In genomic region chr3:38050366-38050765, GRCm38 (mm10) we compare ENCODE assay signal across 18 mouse cellular contexts.
DNase-seq lines count a peak whose midpoint lies in the region; ATAC-seq and TF ChIP-seq lines count a peak whose summit lies in the region.
"Had no signal": no experiment of that assay in that cellular context is flagged by ENCODE, and none has a peak within 500 bp of the region (broad histone marks: within the 10 kb centered on the region; RNA-seq: fewer than 3 reads in every experiment).

No protein-coding gene starts in this region.

- peak; percentile 19 for DNase-seq in hindbrain, postnatal 0 days (ENCODE audit: low spot score)
- peak; percentile 42 to 46 for DNase-seq in kidney, postnatal 4 days
- DNase-seq in kidney, adult 18-20 months, result no peak
- peak; percentile 10 for DNase-seq in retina, postnatal 1 day
- DNase-seq in retina, embryonic 14.5 days (ENCODE audit: low spot score), result no peak
- no peak for DNase-seq in layer of hippocampus, postnatal 14 days (ENCODE audit: low spot score in 2 of 2)
- DNase-seq: cerebellum, adult 18-20 months; cerebellum, postnatal 36 days; layer of hippocampus, postnatal 36 days; thymus, adult 2 months had no signal

- no peak overlapping the region for H3K9ac ChIP-seq in hindbrain, postnatal 0 days (replicated peaks; ENCODE audit: low read length)
- H3K9ac ChIP-seq in hindbrain, embryonic 13.5 days, result no peak overlapping the region
- no peak overlapping the region for H3K9ac ChIP-seq in stomach, embryonic 16.5 days (ENCODE audit: low read length)
- H3K9ac ChIP-seq: forebrain, embryonic 12.5 days; limb, embryonic 15.5 days; liver, embryonic 15.5 days; neural tube, embryonic 13.5 days had no signal

- H3K9me3 ChIP-seq in hindbrain, postnatal 0 days (ENCODE audit: low read length), result no peaks in the 10 kb centered on the region
- no peaks in the 10 kb centered on the region for H3K9me3 ChIP-seq in hindbrain, embryonic 13.5 days
- no peaks in the 10 kb centered on the region for H3K9me3 ChIP-seq in stomach, embryonic 16.5 days (replicated peaks; ENCODE audit: control insufficient read depth, low read length)
- H3K9me3 ChIP-seq: forebrain, embryonic 12.5 days; limb, embryonic 15.5 days; liver, embryonic 15.5 days; neural tube, embryonic 13.5 days had no signal

- H3K27me3 ChIP-seq in hindbrain, postnatal 0 days (ENCODE audit: insufficient read depth, low read length), result no peaks in the 10 kb centered on the region
- H3K27me3 ChIP-seq in hindbrain, embryonic 13.5 days, result no peaks in the 10 kb centered on the region
- no peaks in the 10 kb centered on the region for H3K27me3 ChIP-seq in stomach, embryonic 16.5 days (ENCODE audit: control insufficient read depth, insufficient read depth, low read length)
- H3K27me3 ChIP-seq: forebrain, embryonic 12.5 days; limb, embryonic 15.5 days; liver, embryonic 15.5 days; neural tube, embryonic 13.5 days had no signal

- WGBS in hindbrain, postnatal 0 days, result 51% methylated on average over 1 of the region's 1 CpGs
- 47% methylated on average over 1 of the region's 1 CpGs for WGBS in hindbrain, embryonic 13.5 days
- 33% methylated on average over 1 of the region's 1 CpGs for WGBS in stomach, embryonic 16.5 days

- no peak for TF ChIP-seq CTCF in hindbrain, postnatal 0 days (IDR thresholded peaks at IDR 0.05; ENCODE audit: low read depth)

- no peaks in the 10 kb centered on the region for H3K4me1 ChIP-seq in hindbrain, postnatal 0 days (ENCODE audit: insufficient read depth, low read length)
- peaks cover 4% of the 10 kb centered on the region for H3K4me1 ChIP-seq in hindbrain, embryonic 13.5 days (replicated peaks)
- H3K4me1 ChIP-seq in stomach, embryonic 16.5 days (ENCODE audit: control insufficient read depth, insufficient read depth, low read length), result peaks cover 22% of the 10 kb centered on the region
- H3K4me1 ChIP-seq: forebrain, embryonic 12.5 days; liver, embryonic 15.5 days had no signal

- H3K36me3 ChIP-seq in hindbrain, postnatal 0 days (ENCODE audit: insufficient read depth, low read length), result no peaks in the 10 kb centered on the region
- no peaks in the 10 kb centered on the region for H3K36me3 ChIP-seq in hindbrain, embryonic 13.5 days
- H3K36me3 ChIP-seq in stomach, embryonic 16.5 days (ENCODE audit: control insufficient read depth, insufficient read depth, low read length), result no peaks in the 10 kb centered on the region
- H3K36me3 ChIP-seq: forebrain, embryonic 12.5 days; limb, embryonic 15.5 days; liver, embryonic 15.5 days; neural tube, embryonic 13.5 days had no signal

- no peak overlapping the region for H3K4me3 ChIP-seq in hindbrain, postnatal 0 days (ENCODE audit: low read length)
- no peak overlapping the region for H3K4me3 ChIP-seq in hindbrain, embryonic 13.5 days
- no peak overlapping the region for H3K4me3 ChIP-seq in stomach, embryonic 16.5 days (replicated peaks; ENCODE audit: low read length)
- H3K4me3 ChIP-seq: forebrain, embryonic 12.5 days; limb, embryonic 15.5 days; liver, embryonic 15.5 days; neural tube, embryonic 13.5 days had no signal

- no peak overlapping the region for H3K4me2 ChIP-seq in hindbrain, postnatal 0 days (ENCODE audit: low read depth, low read length)
- H3K4me2 ChIP-seq in hindbrain, embryonic 13.5 days, result no peak overlapping the region
- no peak overlapping the region for H3K4me2 ChIP-seq in stomach, embryonic 16.5 days (ENCODE audit: low read depth, low read length)
- H3K4me2 ChIP-seq: forebrain, embryonic 12.5 days; limb, embryonic 15.5 days; liver, embryonic 15.5 days; midbrain, embryonic 11.5 days; neural tube, embryonic 13.5 days had no signal

- ATAC-seq in hindbrain, postnatal 0 days, result no peak
- no peak for ATAC-seq in hindbrain, embryonic 13.5 days (ENCODE audit: low FRiP score)
- 0 out of 2 replicates have a peak, but pooled peaks have one; percentile 27 for ATAC-seq in stomach, embryonic 16.5 days (ENCODE audit: insufficient read depth, low FRiP score)
- ATAC-seq: hindbrain, embryonic 16.5 days had no signal

- no peak overlapping the region for H3K27ac ChIP-seq in hindbrain, postnatal 0 days
- no peak overlapping the region for H3K27ac ChIP-seq in hindbrain, embryonic 13.5 days
- peak overlapping the region; percentile 76 for H3K27ac ChIP-seq in stomach, embryonic 16.5 days (ENCODE audit: low read length)
- H3K27ac ChIP-seq: forebrain, embryonic 12.5 days; liver, embryonic 15.5 days; neural tube, embryonic 13.5 days had no signal

Comparison
In these comparisons a context has a peak if more than half of its experiments do, and no peak if none do; other contexts are left out.
1. DNase-seq: peak in hindbrain, postnatal 0 days (single experiment), kidney, postnatal 4 days (2 of 2) and retina, postnatal 1 day (single experiment); none in kidney, adult 18-20 months (single experiment), retina, embryonic 14.5 days (single experiment) and layer of hippocampus, postnatal 14 days (0 of 2).